Mouse (Mus musculus) embryonic facial prominence, embryonic 10.5 days (tissue): ENCODE measurements around the gene 3110082I17Rik. TPM values are rescaled to one million over a fixed set of nuclear protein-coding genes. Genes with fewer than 3 reads are reported as not detected.
A peak's percentile ranks its signal among the peaks of the same experiment; 100 is the strongest.

Experiments
- DNase-seq: peaks from one replicate; pipeline ENCODE4 v3.0.0-alpha.2; 2017; ENCODE audit warnings: low spot score
- H3K27ac ChIP-seq: fragments of 300-500 bp; sonication (generic); replicated peaks from 2 replicates; pipeline ENCODE4 v1.5.1; 2016; ENCODE audit warnings: mild to moderate bottlenecking
- H3K27me3 ChIP-seq: fragments of 300-500 bp; sonication (generic); replicated peaks from 2 replicates; pipeline ENCODE4 v1.6.1; 2016; ENCODE audit warnings: low read depth, mild to moderate bottlenecking; ENCODE audit not compliant: poor library complexity, severe bottlenecking
- H3K36me3 ChIP-seq: fragments of 300-500 bp; sonication (generic); replicated peaks from 2 replicates; pipeline ENCODE4 v1.6.1; 2016; ENCODE audit warnings: mild to moderate bottlenecking, moderate library complexity
- H3K4me1 ChIP-seq: fragments of 300-500 bp; sonication (generic); 2 replicates; pipeline ENCODE4 v1.6.1; 2016
- H3K4me3 ChIP-seq: fragments of 300-500 bp; sonication (generic); 2 replicates; pipeline ENCODE4 v1.5.1; 2016; ENCODE audit warnings: mild to moderate bottlenecking, moderate library complexity
- H3K9me3 ChIP-seq: fragments of 300-500 bp; sonication (generic); 2 replicates; pipeline ENCODE4 v1.6.1; 2016; ENCODE audit warnings: mild to moderate bottlenecking
- WGBS: fragments of 180-500 bp; shearing (Covaris S2); methylation state at CpG from one replicate; pipeline ENCODE4 v1.1.7; 2016; 5-methylcytosine and 5-hydroxymethylcytosine counted together
- polyA plus RNA-seq: library from polyadenylated mRNA; unstranded; fragments of >200 nt; fragmentation: Nextera tagmentation; extraction: Ambion mirVana; gene quantifications from 2 replicates; pipeline ENCODE4 v1.2.1, GENCODE M21; 2016

Gene 3110082I17Rik
- polyA plus RNA-seq, 1 experiment from 2014 or later: 58.5 TPM

DNA sequence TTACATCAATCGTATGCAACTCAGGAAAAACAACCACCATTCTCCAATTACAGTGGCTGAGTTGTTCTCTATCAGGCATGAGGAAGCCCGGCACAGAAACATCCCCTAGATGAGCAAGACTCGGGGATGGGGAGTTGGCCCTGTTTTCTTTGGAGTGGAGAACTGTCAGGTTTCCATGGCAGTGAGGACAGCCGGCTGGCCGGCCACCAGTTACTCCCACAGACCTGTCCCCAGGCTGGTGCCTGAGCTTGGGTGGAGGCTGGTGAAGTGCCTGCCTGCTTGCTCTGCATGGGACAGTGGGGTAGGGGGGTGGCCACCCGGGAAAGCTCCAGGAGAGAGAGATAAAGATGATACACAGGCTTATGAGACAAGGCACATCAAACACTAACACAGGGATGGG lies 12.3 kb downstream of the 3110082I17Rik start:
- 80% methylated on average over 6 of the region's 6 CpGs for WGBS
- H3K4me3 ChIP-seq: no peak overlapping the region

DNA sequence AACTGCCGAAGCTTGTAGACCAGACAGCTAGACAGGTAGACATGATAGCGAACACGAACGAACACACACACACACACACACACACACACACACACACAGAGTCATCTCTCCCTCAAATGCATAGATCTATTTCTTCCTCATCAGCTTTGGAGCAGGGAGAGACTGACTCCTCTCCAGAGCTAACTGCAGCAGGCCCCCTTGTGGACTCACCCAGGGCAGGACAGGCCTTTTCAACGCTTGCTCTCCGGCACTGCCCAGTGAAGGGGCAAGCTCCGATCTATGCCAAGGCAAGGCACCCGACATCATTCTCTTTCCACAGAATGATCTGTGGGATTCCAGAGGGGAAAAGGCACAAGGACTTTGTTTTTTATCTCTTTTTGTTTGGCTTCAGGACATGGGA lies 15.1 kb downstream of the 3110082I17Rik start:
- Histone ChIP-seq H3K9me3 (no peaks in the 10 kb centered on the region), H3K4me1 (peaks cover 22% of the 10 kb centered on the region), H3K36me3 (no peaks in the 10 kb centered on the region; the same call in 1 of the 2 replicates), H3K4me3 (no peak overlapping the region), H3K27me3 (no peaks in the 10 kb centered on the region), H3K27ac (no peak overlapping the region; the same call in 1 of the 2 replicates)
- WGBS: 88% methylated on average over 8 of the region's 8 CpGs
- no peak for DNase-seq

More for the DNA sequence above, 12.3 kb downstream of the 3110082I17Rik start:
- Histone ChIP-seq H3K9me3 (no peaks in the 10 kb centered on the region), H3K27ac (no peak overlapping the region), H3K27me3 (no peaks in the 10 kb centered on the region), H3K4me1 (peaks cover 22% of the 10 kb centered on the region), H3K36me3 (peaks cover 17% of the 10 kb centered on the region)
- DNase-seq: no peak

DNA sequence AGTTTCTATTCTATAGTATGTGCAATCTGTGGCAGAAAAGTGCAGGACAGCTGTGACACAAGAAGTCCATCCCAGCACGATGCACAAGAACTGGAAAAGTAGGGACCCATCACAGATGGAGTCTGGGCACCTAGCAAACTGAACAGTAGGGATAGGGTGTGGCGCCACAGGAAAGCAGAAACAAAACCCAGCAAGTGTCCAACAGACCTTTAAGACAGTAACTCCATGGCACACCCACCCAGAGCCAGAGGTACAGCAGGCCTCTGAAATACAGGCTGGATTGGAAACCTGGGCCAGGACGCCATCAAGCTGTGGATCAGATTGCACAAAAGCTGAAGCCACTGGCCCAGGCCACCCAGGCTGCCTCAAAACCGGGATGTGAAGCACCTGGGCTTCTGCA lies 17.4 kb downstream of the 3110082I17Rik start:
- no peak overlapping the region for H3K4me3 ChIP-seq
- WGBS: 78% methylated on average over 4 of the region's 4 CpGs
- H3K27me3 ChIP-seq: no peaks in the 10 kb centered on the region
- H3K36me3 ChIP-seq: no peaks in the 10 kb centered on the region; the same call in 1 of the 2 replicates
- DNase-seq: no peak
- H3K9me3 ChIP-seq: no peaks in the 10 kb centered on the region
- no peak overlapping the region for H3K27ac ChIP-seq
- H3K4me1 ChIP-seq: peaks cover 8% of the 10 kb centered on the region

DNA sequence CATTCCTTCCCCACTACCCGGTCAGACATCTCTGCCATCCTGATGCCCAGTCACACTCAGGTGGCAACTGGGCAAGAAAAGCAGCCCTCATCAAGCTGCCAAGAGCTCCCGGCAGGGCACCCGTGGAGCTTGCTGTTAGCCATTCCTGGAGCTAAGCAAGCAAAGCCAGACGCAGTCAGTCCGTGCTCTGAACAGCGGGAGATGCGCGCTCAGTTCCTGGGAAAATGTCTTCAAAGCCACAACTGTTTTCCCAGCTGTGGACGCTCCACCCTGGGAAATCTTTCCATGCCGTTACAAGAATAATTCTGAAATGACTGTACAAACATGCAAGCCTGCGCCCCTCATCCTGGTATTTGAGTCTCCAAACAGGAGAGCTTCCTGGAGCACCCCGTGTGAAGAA lies 17.9 kb downstream of the 3110082I17Rik start:
- Histone ChIP-seq H3K4me3 (no peak overlapping the region), H3K27me3 (no peaks in the 10 kb centered on the region), H3K9me3 (no peaks in the 10 kb centered on the region), H3K27ac (no peak overlapping the region), H3K4me1 (peaks cover 8% of the 10 kb centered on the region), H3K36me3 (peaks cover under 1% of the 10 kb centered on the region; the same call in 1 of the 2 replicates)
- WGBS: 81% methylated on average over 12 of the region's 12 CpGs
- DNase-seq: no peak

DNA sequence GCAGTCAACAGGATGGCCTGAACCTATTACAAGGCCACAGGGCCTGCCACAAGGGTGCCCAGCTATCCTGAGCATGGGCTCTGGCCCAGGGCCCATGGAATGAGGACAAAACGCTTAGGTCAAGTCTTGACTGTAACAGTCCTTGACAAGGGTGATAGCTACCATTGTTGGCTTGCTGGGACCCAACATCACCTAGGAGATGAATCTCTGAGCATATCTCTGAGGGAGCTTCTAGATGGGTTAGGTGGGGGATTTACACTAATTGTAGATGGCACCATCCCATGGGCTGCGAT lies 18.7 kb downstream of the 3110082I17Rik start:
- Histone ChIP-seq H3K36me3 (peaks cover 5% of the 10 kb centered on the region), H3K4me1 (peaks cover 8% of the 10 kb centered on the region), H3K27me3 (no peaks in the 10 kb centered on the region), H3K9me3 (no peaks in the 10 kb centered on the region), H3K4me3 (no peak overlapping the region), H3K27ac (no peak overlapping the region)
- 97% methylated on average over 2 of the region's 2 CpGs for WGBS
- no peak for DNase-seq

DNA sequence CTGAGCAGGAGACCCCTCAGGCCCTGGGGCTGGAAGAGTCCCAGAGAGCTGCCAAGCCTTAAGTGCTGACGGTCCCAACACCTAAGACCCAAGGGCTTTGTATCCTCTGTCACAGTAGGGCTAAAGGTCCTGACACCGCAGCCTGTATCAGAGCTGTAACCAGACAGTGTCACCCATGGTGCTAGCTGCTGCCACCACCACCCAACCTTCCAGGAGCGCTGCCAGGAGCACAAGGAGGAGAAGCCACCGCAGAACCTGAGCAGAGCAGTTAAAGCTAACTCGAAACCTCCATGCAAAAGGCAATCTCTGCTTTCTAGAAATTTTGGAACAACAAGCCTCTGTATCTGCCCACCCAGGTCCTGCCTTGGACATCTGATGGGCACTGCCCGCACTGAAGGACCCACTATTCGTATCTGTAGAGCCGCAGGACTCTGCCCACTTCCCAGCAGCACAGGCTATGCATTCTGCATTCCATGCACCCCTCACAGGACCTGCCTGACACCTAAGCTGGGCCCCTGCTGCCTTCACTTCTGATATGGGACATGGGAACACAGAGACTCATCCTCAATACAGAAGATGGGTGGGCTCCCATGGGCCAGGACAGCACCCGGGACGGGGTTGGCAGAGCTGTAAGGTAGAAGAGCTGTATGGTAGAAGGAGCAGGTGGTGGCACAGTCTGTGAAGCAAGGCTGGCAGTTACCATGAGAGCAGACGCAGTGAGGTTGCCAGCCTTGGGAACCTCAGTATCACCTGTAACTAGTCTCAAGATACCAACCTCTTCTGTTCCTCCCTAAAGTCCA lies 19.2 kb downstream of the 3110082I17Rik start:
- DNase-seq: no peak
- no peaks in the 10 kb centered on the region for H3K27me3 ChIP-seq
- H3K9me3 ChIP-seq: no peaks in the 10 kb centered on the region
- 92% methylated on average over 11 of the region's 11 CpGs for WGBS
- H3K4me3 ChIP-seq: no peak overlapping the region
- H3K27ac ChIP-seq: 0 out of 2 replicates have a peak overlapping the region, but pooled peaks have one; percentile 30
- H3K4me1 ChIP-seq: peaks cover 7% of the 10 kb centered on the region
- H3K36me3 ChIP-seq: peaks cover 11% of the 10 kb centered on the region

DNA sequence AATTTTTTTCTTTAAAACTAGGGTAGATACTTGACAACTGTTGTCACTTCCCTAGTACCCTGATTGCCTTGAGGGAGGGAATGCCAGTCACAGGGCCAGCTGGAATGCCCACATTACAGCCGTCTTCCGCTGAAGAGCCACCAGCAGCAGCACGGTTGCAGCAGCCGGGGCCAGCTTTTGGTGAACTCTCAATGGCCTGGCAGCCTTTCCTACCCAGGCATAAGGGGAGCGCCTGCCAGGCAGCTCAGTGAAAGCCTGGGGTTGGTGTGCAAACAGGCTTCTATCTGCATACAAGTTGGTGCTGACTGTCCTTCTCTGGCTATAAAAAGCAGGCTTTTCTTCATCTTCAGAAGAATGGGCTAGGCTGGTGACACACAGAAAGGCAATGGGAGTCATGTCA lies 19.9 kb downstream of the 3110082I17Rik start:
- Histone ChIP-seq H3K4me3 (no peak overlapping the region), H3K36me3 (peaks cover 11% of the 10 kb centered on the region), H3K27ac (0 out of 2 replicates have a peak overlapping the region, but pooled peaks have one; percentile 30), H3K9me3 (no peaks in the 10 kb centered on the region), H3K4me1 (peaks cover 3% of the 10 kb centered on the region), H3K27me3 (no peaks in the 10 kb centered on the region)
- no peak for DNase-seq
- 92% methylated on average over 5 of the region's 5 CpGs for WGBS

DNA sequence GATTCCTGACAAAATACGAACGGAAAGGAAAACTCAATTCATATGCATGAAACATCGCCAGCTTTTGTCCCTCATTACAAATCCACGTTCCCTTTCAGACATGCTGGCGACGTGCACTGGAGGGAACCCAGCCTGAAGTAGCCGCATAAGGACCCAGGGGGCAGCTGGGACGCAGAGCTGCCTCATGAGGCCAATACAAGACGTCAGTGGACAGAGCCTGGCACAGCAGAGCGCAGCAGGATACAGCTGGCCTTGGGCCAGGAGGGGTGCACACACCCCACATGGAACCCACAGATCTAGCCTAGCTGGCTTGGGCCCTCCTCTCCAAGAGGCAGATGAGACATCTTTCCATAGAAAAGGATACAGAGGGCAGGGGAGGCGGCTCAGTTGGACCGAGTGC lies 21.9 kb downstream of the 3110082I17Rik start:
- 90% methylated on average over 12 of the region's 12 CpGs for WGBS
- Histone ChIP-seq H3K4me1 (peaks cover 17% of the 10 kb centered on the region), H3K36me3 (peaks cover 11% of the 10 kb centered on the region), H3K9me3 (no peaks in the 10 kb centered on the region), H3K4me3 (no peak overlapping the region), H3K27ac (no peak overlapping the region), H3K27me3 (no peaks in the 10 kb centered on the region)
- DNase-seq: no peak

DNA sequence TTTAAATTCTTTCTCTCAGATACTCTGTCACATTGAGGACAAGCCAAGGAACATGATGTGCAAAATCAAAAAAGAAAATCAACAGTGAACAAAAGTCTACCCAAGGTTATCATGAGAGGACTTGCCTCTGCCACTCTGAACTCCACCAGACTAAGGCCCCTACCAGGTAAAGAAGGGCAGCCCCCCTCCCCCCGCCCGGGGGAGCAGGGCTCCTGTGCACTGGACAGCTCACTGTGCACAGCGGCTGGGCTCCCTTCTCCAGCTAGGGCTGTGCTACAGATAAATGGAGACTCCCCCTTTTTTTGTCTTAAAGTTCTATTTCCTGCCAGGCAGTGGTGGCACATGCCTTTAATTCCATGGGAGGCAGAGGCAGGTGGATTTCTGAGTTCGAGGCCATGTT lies 22.6 kb downstream of the 3110082I17Rik start:
- Histone ChIP-seq H3K9me3 (no peaks in the 10 kb centered on the region), H3K27me3 (no peaks in the 10 kb centered on the region), H3K4me3 (no peak overlapping the region), H3K27ac (no peak overlapping the region), H3K36me3 (peaks cover 11% of the 10 kb centered on the region), H3K4me1 (peaks cover 18% of the 10 kb centered on the region)
- DNase-seq: no peak
- WGBS: 92% methylated on average over 4 of the region's 4 CpGs

DNA sequence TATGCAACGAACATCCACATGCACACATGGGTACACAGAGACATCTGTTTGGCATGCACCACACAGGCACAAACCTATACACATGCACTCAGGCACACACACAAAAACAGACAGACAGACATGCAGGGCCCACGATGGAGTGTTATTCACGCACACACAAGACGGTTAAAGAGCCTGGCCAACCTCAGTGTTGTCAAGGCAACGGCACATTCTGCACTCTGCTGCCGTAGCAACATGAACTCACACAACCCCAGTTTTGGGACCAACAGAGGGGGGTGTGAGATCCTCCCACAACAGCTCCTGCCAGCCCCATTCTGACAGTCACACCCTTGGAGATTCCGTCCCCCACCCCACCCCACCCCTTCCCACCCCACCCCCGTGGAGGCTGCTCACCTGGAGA lies 25.4 kb downstream of the 3110082I17Rik start:
- H3K27ac ChIP-seq: peak overlapping the region; percentile 24; the same call in 1 of the 2 replicates

DNA sequence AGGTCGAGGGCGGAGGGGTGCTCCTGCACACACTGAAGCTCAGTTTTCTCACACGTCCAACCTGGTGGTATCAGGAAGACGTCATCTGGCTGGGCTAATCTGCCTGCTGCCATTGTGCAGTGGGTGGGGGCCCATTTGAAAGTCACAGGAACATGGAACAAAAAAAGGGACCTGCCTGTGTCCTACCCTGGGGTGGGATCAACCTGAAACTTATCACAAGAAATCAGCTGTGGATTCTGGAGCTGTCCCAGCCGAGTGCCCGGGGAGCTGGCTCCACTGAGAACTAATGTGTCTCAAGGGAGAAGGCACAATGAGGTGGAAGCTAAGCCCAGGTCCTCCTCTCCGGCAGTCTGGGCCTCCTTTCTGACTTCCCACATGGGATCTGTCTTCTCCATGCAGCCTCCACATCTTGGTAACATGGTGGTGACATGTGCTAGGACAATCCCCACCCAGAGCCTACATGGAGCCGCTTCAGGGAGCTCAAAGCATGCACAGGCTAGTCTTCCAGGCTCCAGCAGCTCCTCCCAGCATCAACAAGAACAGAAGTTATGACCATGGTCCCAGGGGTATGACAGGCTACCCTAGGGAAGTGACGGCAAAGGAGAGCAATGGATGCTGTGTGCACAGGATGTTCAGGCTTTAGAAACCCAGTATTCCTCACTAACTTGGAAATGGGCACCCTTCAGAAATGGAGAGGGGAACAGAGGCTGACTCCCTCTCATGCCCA lies 26.3 kb downstream of the 3110082I17Rik start:
- no peaks in the 10 kb centered on the region for H3K27me3 ChIP-seq
- no peaks in the 10 kb centered on the region for H3K9me3 ChIP-seq
- WGBS: 87% methylated on average over 9 of the region's 9 CpGs
- H3K4me3 ChIP-seq: no peak overlapping the region
- no peak overlapping the region; the same call in 1 of the 2 replicates for H3K27ac ChIP-seq
- H3K4me1 ChIP-seq: peaks cover 45% of the 10 kb centered on the region
- peaks cover 11% of the 10 kb centered on the region for H3K36me3 ChIP-seq
- DNase-seq: no peak

More for the DNA sequence above, 25.4 kb downstream of the 3110082I17Rik start:
- H3K4me1 ChIP-seq: peaks cover 35% of the 10 kb centered on the region
- DNase-seq: no peak
- H3K36me3 ChIP-seq: peaks cover 11% of the 10 kb centered on the region
- H3K4me3 ChIP-seq: no peak overlapping the region
- H3K9me3 ChIP-seq: no peaks in the 10 kb centered on the region
- WGBS: 66% methylated on average over 8 of the region's 8 CpGs
- H3K27me3 ChIP-seq: no peaks in the 10 kb centered on the region

DNA sequence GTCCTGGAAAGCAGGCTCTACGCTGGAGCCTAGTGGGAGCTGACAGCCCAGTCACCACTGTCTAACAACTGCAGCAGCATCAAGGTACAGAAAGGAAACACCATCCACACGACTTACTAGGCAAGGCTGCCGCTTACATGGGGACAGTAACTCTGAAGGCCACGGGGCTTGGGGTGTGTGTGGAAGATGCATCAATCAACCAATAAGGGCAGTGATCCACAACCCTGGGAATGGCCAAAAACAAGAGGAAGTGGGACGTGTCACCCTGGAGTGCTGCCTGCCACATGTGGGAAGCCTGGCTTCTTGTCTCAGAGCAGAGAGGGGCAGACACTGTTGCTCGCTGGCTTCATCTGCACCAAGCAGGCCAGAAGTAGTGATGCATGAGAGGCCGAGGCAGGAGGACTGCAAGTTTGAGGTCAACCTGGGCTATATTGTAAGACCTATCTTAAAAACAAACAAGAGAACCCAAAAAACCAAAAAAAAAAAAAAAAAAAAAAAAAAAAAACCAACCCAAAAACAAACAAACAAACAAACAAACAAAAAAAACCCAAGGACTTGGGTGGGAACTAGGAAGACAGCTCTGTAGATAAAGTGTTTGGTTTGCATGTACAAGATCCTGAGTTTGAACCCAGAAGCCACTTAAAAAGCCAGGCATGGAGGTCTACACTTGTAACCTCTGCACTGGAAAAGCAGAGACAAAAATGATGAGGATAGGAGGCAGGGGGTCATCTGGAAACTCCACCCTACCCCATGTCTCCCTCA lies 27.4 kb downstream of the 3110082I17Rik start:
- H3K27ac ChIP-seq: no peak overlapping the region
- H3K36me3 ChIP-seq: peaks cover 11% of the 10 kb centered on the region
- H3K9me3 ChIP-seq: no peaks in the 10 kb centered on the region
- no peaks in the 10 kb centered on the region for H3K27me3 ChIP-seq
- H3K4me1 ChIP-seq: peaks cover 47% of the 10 kb centered on the region
- DNase-seq: no peak
- no peak overlapping the region for H3K4me3 ChIP-seq
- 58% methylated on average over 7 of the region's 7 CpGs for WGBS
